Mouse (Mus musculus) liver, adult 2 months (tissue): ENCODE measurements around the gene Tatdn2. TPM values are rescaled to one million over a fixed set of nuclear protein-coding genes. Genes with fewer than 3 reads are reported as not detected.
A peak's percentile ranks its signal among the peaks of the same experiment; 100 is the strongest.

Source experiments
- DNase-seq: peaks from one replicate; pipeline ENCODE4 v3.0.0-alpha.2; 2011; ENCODE audit warnings: low read depth, low spot score; ENCODE audit errors: extremely low read depth
- H3K27ac ChIP-seq: fragments of 200-500 bp; replicated peaks from 2 replicates; pipeline ENCODE4 v1.5.1; 2012; ENCODE audit warnings: low read depth, mild to moderate bottlenecking, control low read depth, inconsistent platforms, low read length; ENCODE audit not compliant: insufficient read depth
- H3K27me3 ChIP-seq: fragments of 200-500 bp; 2 replicates; pipeline ENCODE4 v1.6.1; 2012; ENCODE audit warnings: mild to moderate bottlenecking, moderate library complexity, low read length, inconsistent platforms; ENCODE audit not compliant: control insufficient read depth, insufficient read depth
- H3K36me3 ChIP-seq: fragments of 200-500 bp; 2 replicates; pipeline ENCODE4 v1.6.1; 2012; ENCODE audit warnings: low read length, inconsistent platforms; ENCODE audit not compliant: control insufficient read depth, insufficient read depth
- H3K4me1 ChIP-seq: fragments of 200-500 bp; 2 replicates; pipeline ENCODE4 v1.6.1; 2011; ENCODE audit warnings: low read length; ENCODE audit not compliant: control insufficient read depth, insufficient read depth
- H3K4me3 ChIP-seq: fragments of 200-500 bp; 2 replicates; pipeline ENCODE4 v1.5.1; 2011; ENCODE audit warnings: low read depth, mild to moderate bottlenecking, control low read depth, low read length, moderate library complexity; ENCODE audit not compliant: insufficient read depth
- H3K79me2 ChIP-seq: fragments of 200-500 bp; 2 replicates; pipeline ENCODE4 v1.6.1; 2012; ENCODE audit warnings: inconsistent platforms, mild to moderate bottlenecking, low read length, moderate library complexity; ENCODE audit not compliant: control insufficient read depth, insufficient read depth
- H3K9ac ChIP-seq: fragments of 200-500 bp; 2 replicates; pipeline ENCODE4 v1.6.1; 2012; ENCODE audit warnings: low read depth, mild to moderate bottlenecking, control low read depth, inconsistent platforms, low read length
- CTCF ChIP-seq: fragments of 200-500 bp; IDR thresholded peaks from 2 replicates; pipeline ENCODE4 v1.5.1; 2011; ENCODE audit warnings: low read depth, low read length, control low read depth
- POLR2A ChIP-seq: fragments of 200-500 bp; IDR thresholded peaks from 2 replicates; pipeline ENCODE4 v1.6.1; 2011; ENCODE audit warnings: low read length, control low read depth; ENCODE audit not compliant: insufficient read depth; ENCODE audit errors: extremely low read depth
- WGBS: fragments of 180-500 bp; shearing (Covaris S2); methylation state at CpG from one replicate; pipeline ENCODE4 v1.1.7; 2018; 5-methylcytosine and 5-hydroxymethylcytosine counted together
- polyA plus RNA-seq: library from polyadenylated mRNA; depleted of rRNA; stranded (reverse); fragments of >200 nt; gene quantifications from 2 replicates; pipeline ENCODE4 v1.2.3, GENCODE M21; 2012; rRNA removed
- total RNA-seq: library from RNA; depleted of rRNA; stranded (reverse); fragments of >200 nt; gene quantifications from 2 replicates; pipeline ENCODE4 v1.2.3, GENCODE M21; 2014; rRNA removed

The Tatdn2 gene
- total and polyA plus RNA-seq, 2 experiments, result 15.0 to 15.6 TPM

DNA sequence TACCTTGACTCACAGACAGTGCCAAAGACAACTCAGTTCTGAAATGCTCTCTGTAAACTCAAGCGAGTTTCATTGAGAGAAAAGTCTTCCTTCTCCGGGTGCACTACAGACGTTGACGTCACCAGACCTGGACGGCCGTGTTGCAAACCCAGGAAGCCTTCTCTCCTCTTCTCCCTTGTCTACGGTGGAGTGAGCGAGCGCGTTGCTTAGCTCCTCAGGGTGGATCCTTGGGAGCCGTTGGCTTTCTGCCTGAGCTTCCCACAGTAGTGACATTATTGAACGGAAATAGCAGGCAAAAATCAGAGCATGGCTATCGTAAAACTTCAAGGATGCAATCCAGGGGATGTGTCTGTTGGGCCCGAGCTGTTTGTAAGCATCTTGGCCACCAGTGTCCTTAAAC, 50.4 kb downstream of the Tatdn2 start:
- no peak for DNase-seq
- Histone ChIP-seq H3K27me3 (no peaks in the 10 kb centered on the region), H3K27ac (no peak overlapping the region), H3K79me2 (no peaks in the 10 kb centered on the region), H3K4me3 (no peak overlapping the region), H3K36me3 (peaks cover 2% of the 10 kb centered on the region; the same call in 1 of the 2 replicates), H3K4me1 (no peaks in the 10 kb centered on the region), H3K9ac (no peak overlapping the region)
- 84% methylated on average over 14 of the region's 14 CpGs for WGBS
- TF ChIP-seq CTCF (no peak), POLR2A (no peak)

DNA sequence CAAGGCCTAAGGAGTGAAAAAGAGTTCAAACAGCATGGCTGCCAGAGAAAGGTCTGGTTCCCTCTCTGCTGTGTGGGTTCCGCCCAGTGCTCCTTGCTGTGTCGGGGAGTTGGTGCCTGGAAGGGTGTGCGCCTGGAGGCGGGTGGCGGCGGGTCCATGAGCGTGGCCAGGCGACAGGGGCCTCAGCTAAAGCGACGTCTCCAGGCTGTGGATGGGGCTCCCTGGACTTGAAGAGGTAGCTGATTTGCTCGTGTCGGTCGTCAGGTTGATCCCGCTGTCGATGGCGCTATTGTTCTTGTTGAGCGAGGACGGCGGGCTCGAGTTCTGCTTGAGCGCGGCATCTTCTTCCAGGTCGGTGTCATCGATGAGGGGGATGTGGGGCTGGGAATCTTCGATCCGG, 51.5 kb downstream of the Tatdn2 start:
- TF ChIP-seq CTCF, result no peak
- H3K4me3 ChIP-seq, result peak overlapping the region; percentile 29
- H3K27ac ChIP-seq, result 0 out of 2 replicates have a peak overlapping the region, but pooled peaks have one; percentile 8
- H3K36me3 ChIP-seq, result peaks cover 2% of the 10 kb centered on the region; the same call in 1 of the 2 replicates
- H3K79me2 ChIP-seq, result no peaks in the 10 kb centered on the region
- no peaks in the 10 kb centered on the region for H3K27me3 ChIP-seq
- H3K4me1 ChIP-seq, result no peaks in the 10 kb centered on the region
- no peak for DNase-seq
- WGBS, result 70% methylated on average over 26 of the region's 26 CpGs
- no peak overlapping the region for H3K9ac ChIP-seq

DNA sequence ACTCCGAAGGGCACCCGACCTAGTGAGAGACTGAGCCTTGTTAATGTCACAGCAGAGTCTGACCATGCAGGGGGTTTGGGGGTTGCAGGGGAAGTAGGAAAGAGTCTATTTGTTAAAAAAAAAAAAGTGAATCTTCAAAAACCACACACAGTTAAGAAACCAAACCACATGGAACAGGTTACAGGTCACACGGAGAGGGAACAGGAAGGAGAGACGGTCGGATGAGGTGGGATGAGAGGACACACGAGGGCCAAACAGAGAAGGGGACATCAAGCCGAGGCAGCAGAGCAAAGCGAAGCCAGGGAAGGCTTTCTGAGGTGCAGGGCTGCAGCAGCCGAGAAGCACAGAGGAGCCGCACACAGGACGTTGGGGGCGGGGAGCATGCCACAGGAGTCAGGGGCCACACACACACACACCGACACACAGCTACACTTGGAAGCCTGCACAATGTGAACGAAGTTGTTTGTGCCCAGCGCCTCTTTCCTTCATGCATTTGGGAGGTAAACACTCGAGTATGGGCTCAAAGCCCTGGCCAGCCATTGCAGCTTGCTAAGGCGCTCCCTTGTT, 52.4 kb downstream of the Tatdn2 start:
- Histone ChIP-seq H3K27me3 (no peaks in the 10 kb centered on the region), H3K27ac (no peak overlapping the region), H3K4me3 (peak overlapping the region; percentile 18; the same call in 1 of the 2 replicates), H3K9ac (no peak overlapping the region), H3K79me2 (no peaks in the 10 kb centered on the region), H3K36me3 (peaks cover 2% of the 10 kb centered on the region; the same call in 1 of the 2 replicates), H3K4me1 (no peaks in the 10 kb centered on the region)
- DNase-seq, result no peak
- TF ChIP-seq CTCF (no peak), POLR2A (no peak)
- WGBS, result 83% methylated on average over 17 of the region's 17 CpGs

Other genes with a start within 250 kb of the Tatdn2 start
- gene Il17re, start 238.6 kb upstream of the Tatdn2 start, total RNA-seq, result 0.46 TPM in 1 of 2 replicates, not detected in the other
- gene Il17re, start 238.6 kb upstream of the Tatdn2 start, polyA plus RNA-seq, result 0.26 TPM in 2 replicates
- 27.8 and 32.6 TPM in 2 replicates for gene Il17rc, start 225.6 kb upstream of the Tatdn2 start, total RNA-seq
- 79.2 and 87.5 TPM in 2 replicates for gene Il17rc, start 225.6 kb upstream of the Tatdn2 start, polyA plus RNA-seq
- gene Creld1, start 213.8 kb upstream of the Tatdn2 start, total RNA-seq, result 12.3 and 15.9 TPM in 2 replicates
- gene Creld1, start 213.8 kb upstream of the Tatdn2 start, polyA plus RNA-seq, result 24.4 and 28.7 TPM in 2 replicates
- under 0.01 TPM in 1 of 2 replicates, not detected in the other for gene Prrt3, start 195.1 kb upstream of the Tatdn2 start, total RNA-seq
- gene Prrt3, start 195.1 kb upstream of the Tatdn2 start, polyA plus RNA-seq, result not detected in 2 replicates
- gene Emc3, start 165.4 kb upstream of the Tatdn2 start, total RNA-seq, result 53.5 and 56.0 TPM in 2 replicates
- gene Emc3, start 165.4 kb upstream of the Tatdn2 start, polyA plus RNA-seq, result 31.9 and 35.5 TPM in 2 replicates
- 0.18 and 0.67 TPM in 2 replicates for gene Fancd2, start 165.4 kb upstream of the Tatdn2 start, total RNA-seq
- 0.22 TPM in 1 of 2 replicates, not detected in the other for gene Fancd2, start 165.4 kb upstream of the Tatdn2 start, polyA plus RNA-seq
- gene Fancd2os, start 96.3 kb upstream of the Tatdn2 start, total RNA-seq, result not detected in 2 replicates
- gene Fancd2os, start 96.3 kb upstream of the Tatdn2 start, polyA plus RNA-seq, result not detected in 2 replicates
- 70.3 and 76.0 TPM in 2 replicates for gene Brk1, start 92.3 kb upstream of the Tatdn2 start, total RNA-seq
- gene Brk1, start 92.3 kb upstream of the Tatdn2 start, polyA plus RNA-seq, result 75.9 and 80.3 TPM in 2 replicates
- 7.2 and 9.1 TPM in 2 replicates for gene Vhl, start 73.1 kb upstream of the Tatdn2 start, total RNA-seq
- 12.1 and 14.0 TPM in 2 replicates for gene Vhl, start 73.1 kb upstream of the Tatdn2 start, polyA plus RNA-seq
- 18.2 and 20.7 TPM in 2 replicates for gene Irak2, start 58.6 kb upstream of the Tatdn2 start, total RNA-seq
- 30.8 and 36.1 TPM in 2 replicates for gene Irak2, start 58.6 kb upstream of the Tatdn2 start, polyA plus RNA-seq
- gene Ghrl, start 22.8 kb downstream of the Tatdn2 start, total RNA-seq, result not detected in 2 replicates
- gene Ghrl, start 22.8 kb downstream of the Tatdn2 start, polyA plus RNA-seq, result not detected in 2 replicates
- 98.7 and 108 TPM in 2 replicates for gene Sec13, start 43.7 kb downstream of the Tatdn2 start, total RNA-seq
- gene Sec13, start 43.7 kb downstream of the Tatdn2 start, polyA plus RNA-seq, result 86.2 and 88.2 TPM in 2 replicates